Mouse (Mus musculus): ENCODE results near the gene Olfr1131. TPM values are rescaled to one million over a fixed set of nuclear protein-coding genes. Genes with fewer than 3 reads are reported as not detected.
"Not testable (repeated sequence)": the region's sequence is repeated elsewhere in the genome, so short reads cannot be mapped to it uniquely, and the experiment has no call there.

The Olfr1131 gene
- total RNA-seq (2021): not detected
- long read RNA-seq, experiment 1: 0 reads
- long read RNA-seq, experiment 2: 0 reads

GRCm38 (mm10) chr2:87626804-87627203, at the start of gene Olfr1131:
TSS of gene Olfr1131 (plus strand) at chr2:87627104.
- no peak for DNase-seq (ENCODE audit: low spot score in 2 of 2)

- not testable (repeated sequence) for DNase-seq (ENCODE audit: low spot score in 2 of 2)
Measured at GRCm38 (mm10) chr2:87605912-87606311, 21.0 kb upstream of the Olfr1131 start, which contains the start of gene Olfr1130. TSS of gene Olfr1130 (plus strand) at chr2:87606212.

- no peak for DNase-seq (ENCODE audit: low spot score in 2 of 2)
Measured at GRCm38 (mm10) chr2:87637435-87637834, 10.5 kb downstream of the Olfr1131 start, which contains the start of gene Olfr1132. TSS of gene Olfr1132 (minus strand) at chr2:87637535.

GRCm38 (mm10) chr2:87642441-87642840, 15.5 kb downstream of the Olfr1131 start:
- DNase-seq (ENCODE audit: low spot score in 2 of 2): no peak

- DNase-seq (ENCODE audit: low spot score in 2 of 2): no peak
Measured at GRCm38 (mm10) chr2:87647274-87647673, 20.4 kb downstream of the Olfr1131 start, which contains the start of gene Olfr1133. TSS of gene Olfr1133 (minus strand) at chr2:87647374.

- DNase-seq (ENCODE audit: low spot score in 2 of 2): no peak
Measured at GRCm38 (mm10) chr2:87658360-87658759, 31.5 kb downstream of the Olfr1131 start, which contains the start of gene Olfr1134. TSS of gene Olfr1134 (minus strand) at chr2:87658460.

GRCm38 (mm10) chr2:87673564-87673963, 46.7 kb downstream of the Olfr1131 start, which contains the start of gene Olfr1135:
TSS of gene Olfr1135 (minus strand) at chr2:87673664.
- DNase-seq (ENCODE audit: low spot score in 2 of 2): no peak

Other genes with a start within 250 kb of the Olfr1131 start
- gene Olfr1122, start 241.3 kb upstream of the Olfr1131 start, total RNA-seq (2021): under 1 TPM in 1 of 2 experiments, not detected in 1; 0.09 TPM
- gene Olfr1123, start 210.5 kb upstream of the Olfr1131 start, total RNA-seq (2021): not detected
- not detected for gene Olfr1124, start 196.8 kb upstream of the Olfr1131 start, total RNA-seq (2021)
- not detected for gene Olfr1126, start 173.1 kb upstream of the Olfr1131 start, total RNA-seq (2021)
- gene Pramel7, start 130.0 kb upstream of the Olfr1131 start, total RNA-seq (2021): not detected
- not detected for gene Pramel6, start 120.5 kb upstream of the Olfr1131 start, total RNA-seq (2021)
- gene Olfr153, start 95.3 kb upstream of the Olfr1131 start, total RNA-seq (2021): not detected
- gene Olfr1128, start 81.6 kb upstream of the Olfr1131 start, total RNA-seq (2021): not detected
- not detected for gene Olfr1129, start 53.2 kb upstream of the Olfr1131 start, total RNA-seq (2021)
- gene Olfr1130, start 20.9 kb upstream of the Olfr1131 start, total RNA-seq (2021): not detected
- not detected for gene Olfr1132, start 10.4 kb downstream of the Olfr1131 start, total RNA-seq (2021)
- not detected for gene Olfr1133, start 20.3 kb downstream of the Olfr1131 start, total RNA-seq (2021)
- not detected for gene Olfr1134, start 31.4 kb downstream of the Olfr1131 start, total RNA-seq (2021)
- not detected for gene Olfr1135, start 46.6 kb downstream of the Olfr1131 start, total RNA-seq (2021)
- gene Olfr1136, start 66.8 kb downstream of the Olfr1131 start, total RNA-seq (2021): not detected
- gene Olfr1137, start 86.1 kb downstream of the Olfr1131 start, total RNA-seq (2021): not detected
- gene Olfr1138, start 112.9 kb downstream of the Olfr1131 start, total RNA-seq (2021): not detected
- gene Olfr1140, start 116.6 kb downstream of the Olfr1131 start, total RNA-seq (2021): not detected
- not detected for gene Olfr1141, start 126.9 kb downstream of the Olfr1131 start, total RNA-seq (2021)
- not detected for gene Olfr152, start 152.4 kb downstream of the Olfr1131 start, total RNA-seq (2021)
- gene Olfr1143, start 173.5 kb downstream of the Olfr1131 start, total RNA-seq (2021): not detected
- gene Olfr1145, start 182.7 kb downstream of the Olfr1131 start, total RNA-seq (2021): not detected
- not detected for gene Olfr1148, start 203.4 kb downstream of the Olfr1131 start, total RNA-seq (2021)
- not detected for gene Olfr1150-ps1, start 216.9 kb downstream of the Olfr1131 start, total RNA-seq (2021)
- gene Olfr1151, start 228.8 kb downstream of the Olfr1131 start, total RNA-seq (2021): not detected
- gene Olfr1152, start 239.4 kb downstream of the Olfr1131 start, total RNA-seq (2021): not detected

All from left cerebral cortex, adult 18-20 months (tissue).